Comparison of ENCODE assay signal across 8 mouse cellular contexts in the genomic region with DNA sequence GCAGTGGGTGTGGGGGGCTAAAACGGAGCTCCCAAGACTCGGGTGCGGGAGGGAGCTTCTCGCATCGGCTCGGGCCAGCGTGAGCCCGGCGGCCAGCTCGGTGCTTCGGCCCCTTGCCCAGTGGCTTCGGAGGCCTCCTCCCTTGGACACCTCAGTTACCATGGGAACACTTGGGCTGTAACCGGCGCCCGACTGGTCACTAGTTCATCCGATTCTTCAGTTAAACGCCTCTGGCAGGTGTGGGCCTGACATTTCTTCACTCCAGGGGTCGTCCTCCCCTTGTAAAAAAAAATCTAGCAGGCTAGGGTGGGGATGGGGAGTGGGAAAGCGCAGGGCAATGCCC. TPM values are rescaled to one million over a fixed set of nuclear protein-coding genes. Genes with fewer than 3 reads are reported as not detected.
DNase-seq lines count a peak whose midpoint lies in the region; ATAC-seq and TF ChIP-seq lines count a peak whose summit lies in the region.

A gene (plus strand): TSS at position 163 of the 343 bp plus-strand sequence.

- TF ChIP-seq POLR2A in brain, embryonic 14.5 days (IDR thresholded peaks at IDR 0.05; ENCODE audit: borderline replicate concordance, extremely low read depth, insufficient read depth, insufficient read length, poor library complexity, severe bottlenecking), result no peak

- H3K4me3 ChIP-seq in liver, embryonic 12.5 days, result peak within 1 kb of the TSS; percentile 76

- ATAC-seq in liver, embryonic 12.5 days, result no peak; the same call in 1 of the 2 replicates

- H3K9ac ChIP-seq in liver, embryonic 12.5 days, result peak within 1 kb of the TSS; percentile 78

- peak within 1 kb of the TSS; percentile 51; the same call in 1 of the 2 replicates for H3K27ac ChIP-seq in liver, embryonic 12.5 days

- H3K27me3 ChIP-seq in liver, embryonic 12.5 days (replicated peaks), result no peaks in the 10 kb centered on the region

- H3K36me3 ChIP-seq in liver, embryonic 12.5 days, result no peaks in the 10 kb centered on the region

- WGBS in liver, embryonic 12.5 days (ENCODE audit: insufficient replicate concordance), result 1% methylated on average over 19 of the region's 19 CpGs

- no peak for TF ChIP-seq CTCF in brain, embryonic 14.5 days (IDR thresholded peaks at IDR 0.05; ENCODE audit: borderline replicate concordance, extremely low read depth, insufficient read depth, insufficient read length)

- peak within 1 kb of the TSS; percentile 95 for H3K4me2 ChIP-seq in liver, embryonic 12.5 days

- DNase-seq in layer of hippocampus, adult 8-10 months (ENCODE audit: low spot score in 2 of 2), result no peak
- no peak for DNase-seq in layer of hippocampus, adult 9-11 months
- no peak for DNase-seq in brain, embryonic 14.5 days (ENCODE audit: low read depth)
- no peak for DNase-seq in heart, postnatal 4 days
- no peak for DNase-seq in MN1 (ENCODE audit: low spot score)
- DNase-seq in kidney, adult 18-20 months, result no peak
- no peak for DNase-seq in right cerebral cortex, postnatal 10 days (ENCODE audit: low spot score in 2 of 2)

- no peaks in the 10 kb centered on the region for H3K9me3 ChIP-seq in liver, embryonic 12.5 days (replicated peaks)

- H3K4me1 ChIP-seq in liver, embryonic 12.5 days, result peaks cover 24% of the 10 kb centered on the region

RNA-seq across cellular contexts. Expression of the gene that starts here (rescaled TPM):
- 10 to 100 TPM; 38.0 to 56.3 (median 47.2) TPM for total RNA-seq in layer of hippocampus, adult 8-10 months (2022)
- polyA plus RNA-seq in brain, embryonic 14.5 days (2012; rRNA removed), result 30.4 and 42.5 TPM in 2 replicates
- total RNA-seq in heart, postnatal 4 days (2021), result 10 to 100 TPM; 12.6 to 13.6 TPM
- polyA plus RNA-seq in liver, embryonic 12.5 days (2016; fragmentation: Nextera tagmentation; extraction: Ambion mirVana), result 0.63 and 0.96 TPM in 2 replicates

Comparison
In these comparisons a context has a peak if more than half of its experiments do, and no peak if none do; other contexts are left out.
1. RNA of the gene that starts here (polyA plus RNA-seq): 30.4 to 42.5 TPM in brain, embryonic 14.5 days; 0.63 to 0.96 TPM in liver, embryonic 12.5 days; every median in the first group is over 10 times any median in the second.